Mouse (Mus musculus): ENCODE data around the gene Neurod1. TPM values are rescaled to one million over a fixed set of nuclear protein-coding genes. Genes with fewer than 3 reads are reported as not detected.

Gene Neurod1
- polyA plus RNA-seq, 1 experiment from 2014 or later: 0.05 TPM

Other genes starting within 250 kb of the Neurod1 start
- gene Itga4, start 201.3 kb downstream of the Neurod1 start, polyA plus RNA-seq (2015; fragmentation: Nextera tagmentation; extraction: Ambion mirVana): 29.3 and 30.7 TPM in 2 replicates
- 5.0 and 5.7 TPM in 2 replicates for gene Cerkl, start within 50 bp of the Neurod1 start, polyA plus RNA-seq (2015; fragmentation: Nextera tagmentation; extraction: Ambion mirVana)
- gene Itprid2, start 178.6 kb upstream of the Neurod1 start, polyA plus RNA-seq (2015; fragmentation: Nextera tagmentation; extraction: Ambion mirVana): 3.3 and 4.3 TPM in 2 replicates

Measured in liver, embryonic 16.5 days (tissue).